14 mouse cellular contexts compared by ENCODE assay signal in genomic region chr12:84532830-84533199, GRCm38 (mm10). TPM values are rescaled to one million over a fixed set of nuclear protein-coding genes. Genes with fewer than 3 reads are reported as not detected.
A peak's percentile ranks its signal among the peaks of the same experiment; 100 is the strongest.
DNase-seq lines count a peak whose midpoint lies in the region; ATAC-seq and TF ChIP-seq lines count a peak whose summit lies in the region.
"Had no signal": no experiment of that assay in that cellular context is flagged by ENCODE, and none has a peak within 500 bp of the region (broad histone marks: within the 10 kb centered on the region; RNA-seq: fewer than 3 reads in every experiment).

No protein-coding gene starts in this region.

- 0 out of 2 replicates have a peak overlapping the region, but pooled peaks have one; percentile 13 for H3K27ac ChIP-seq in neural tube, embryonic 13.5 days (replicated peaks)
- peak overlapping the region; percentile 57 for H3K27ac ChIP-seq in forebrain, postnatal 0 days (ENCODE audit: low read depth, low read length)
- 0 out of 2 replicates have a peak overlapping the region, but pooled peaks have one; percentile 22 for H3K27ac ChIP-seq in limb, embryonic 13.5 days
- H3K27ac ChIP-seq in intestine, postnatal 0 days (ENCODE audit: low read depth, low read length) = no peak overlapping the region

- H3K9ac ChIP-seq in neural tube, embryonic 13.5 days = no peak overlapping the region
- H3K9ac ChIP-seq in forebrain, postnatal 0 days = no peak overlapping the region
- no peak overlapping the region for H3K9ac ChIP-seq in limb, embryonic 13.5 days
- no peak overlapping the region for H3K9ac ChIP-seq in intestine, postnatal 0 days (ENCODE audit: low read depth, low read length)
- H3K9ac ChIP-seq: liver, postnatal 0 days had no signal

- peak; percentile 24; the same call in 1 of the 2 replicates for ATAC-seq in neural tube, embryonic 13.5 days (ENCODE audit: low read depth)
- no peak for ATAC-seq in forebrain, postnatal 0 days
- no peak for ATAC-seq in limb, embryonic 13.5 days (ENCODE audit: low FRiP score, low read depth)
- ATAC-seq in intestine, postnatal 0 days = no peak
- ATAC-seq: liver, postnatal 0 days had no signal

- no peak overlapping the region for H3K4me3 ChIP-seq in neural tube, embryonic 13.5 days
- no peak overlapping the region for H3K4me3 ChIP-seq in forebrain, postnatal 0 days (ENCODE audit: low read depth, low read length)
- H3K4me3 ChIP-seq in limb, embryonic 13.5 days = no peak overlapping the region
- no peak overlapping the region for H3K4me3 ChIP-seq in intestine, postnatal 0 days (ENCODE audit: low read depth, low read length)

- 69% methylated on average over 8 of the region's 8 CpGs for WGBS in neural tube, embryonic 13.5 days
- 36% methylated on average over 8 of the region's 8 CpGs for WGBS in forebrain, postnatal 0 days
- WGBS in limb, embryonic 13.5 days = 84% methylated on average over 8 of the region's 8 CpGs
- 87% methylated on average over 8 of the region's 8 CpGs for WGBS in intestine, postnatal 0 days

- H3K4me1 ChIP-seq in neural tube, embryonic 13.5 days (replicated peaks) = peaks cover 25% of the 10 kb centered on the region
- H3K4me1 ChIP-seq in forebrain, postnatal 0 days (ENCODE audit: insufficient read depth) = no peaks in the 10 kb centered on the region
- peaks cover 21% of the 10 kb centered on the region for H3K4me1 ChIP-seq in limb, embryonic 13.5 days
- no peaks in the 10 kb centered on the region for H3K4me1 ChIP-seq in intestine, postnatal 0 days (replicated peaks; ENCODE audit: control insufficient read depth, insufficient read depth, low read length)

- DNase-seq in neural tube, embryonic 10.5 days (ENCODE audit: extremely low spot score, low spot score) = no peak
- no peak for DNase-seq in forebrain, postnatal 0 days
- no peak for DNase-seq in thymus, postnatal 14 days
- DNase-seq in layer of hippocampus, postnatal 10 days (ENCODE audit: low spot score in 2 of 2) = no peak
- no peak for DNase-seq in spleen, postnatal 36 days (ENCODE audit: low spot score in 2 of 2)
- DNase-seq: cerebellum, postnatal 14 days; heart, postnatal 36 days; kidney, adult 8-10 months; liver, postnatal 0 days had no signal

- no peak overlapping the region for H3K4me2 ChIP-seq in neural tube, embryonic 13.5 days
- H3K4me2 ChIP-seq in forebrain, postnatal 0 days (ENCODE audit: low read depth) = no peak overlapping the region
- H3K4me2 ChIP-seq in limb, embryonic 13.5 days (replicated peaks) = no peak overlapping the region
- no peak overlapping the region for H3K4me2 ChIP-seq in intestine, postnatal 0 days (replicated peaks; ENCODE audit: low read depth)

- no peaks in the 10 kb centered on the region for H3K9me3 ChIP-seq in neural tube, embryonic 13.5 days
- H3K9me3 ChIP-seq in forebrain, postnatal 0 days (ENCODE audit: low read length) = no peaks in the 10 kb centered on the region
- H3K9me3 ChIP-seq in limb, embryonic 13.5 days = no peaks in the 10 kb centered on the region
- H3K9me3 ChIP-seq in intestine, postnatal 0 days (ENCODE audit: control insufficient read depth) = no peaks in the 10 kb centered on the region

- TF ChIP-seq CTCF in forebrain, postnatal 0 days (IDR thresholded peaks at IDR 0.05; ENCODE audit: low read depth) = no peak
- no peak for TF ChIP-seq CTCF in intestine, postnatal 0 days (IDR thresholded peaks at IDR 0.05; ENCODE audit: low read depth)

- peaks cover 72% of the 10 kb centered on the region for H3K27me3 ChIP-seq in neural tube, embryonic 13.5 days
- H3K27me3 ChIP-seq in forebrain, postnatal 0 days (ENCODE audit: insufficient read depth, low read length) = no peaks in the 10 kb centered on the region
- no peaks in the 10 kb centered on the region for H3K27me3 ChIP-seq in limb, embryonic 13.5 days
- H3K27me3 ChIP-seq in intestine, postnatal 0 days (replicated peaks; ENCODE audit: control insufficient read depth, insufficient read depth, low read length) = no peaks in the 10 kb centered on the region

- H3K36me3 ChIP-seq in neural tube, embryonic 13.5 days = no peaks in the 10 kb centered on the region
- H3K36me3 ChIP-seq in forebrain, postnatal 0 days (ENCODE audit: insufficient read depth) = no peaks in the 10 kb centered on the region
- peaks cover 10% of the 10 kb centered on the region for H3K36me3 ChIP-seq in limb, embryonic 13.5 days
- peaks cover 15% of the 10 kb centered on the region for H3K36me3 ChIP-seq in intestine, postnatal 0 days (ENCODE audit: control insufficient read depth, insufficient read depth)

RNA-seq across cellular contexts. Expression of gene Vsx2, which starts 36.7 kb away (rescaled TPM):
- polyA plus RNA-seq in neural tube, embryonic 13.5 days (2015; fragmentation: Nextera tagmentation; extraction: Ambion mirVana) = 7.5 and 7.7 TPM in 2 replicates
- 0.46 and 0.67 TPM in 2 replicates for total RNA-seq in forebrain, postnatal 0 days (2014; rRNA removed)
- polyA plus RNA-seq in forebrain, postnatal 0 days (2015; fragmentation: Nextera tagmentation; extraction: Ambion mirVana) = 0.05 and 0.10 TPM in 2 replicates
- polyA plus RNA-seq in limb, embryonic 13.5 days (2015; fragmentation: Nextera tagmentation; extraction: Ambion mirVana) = 0.25 and 0.33 TPM in 2 replicates
- polyA plus RNA-seq in intestine, postnatal 0 days (2015; fragmentation: Nextera tagmentation; extraction: Ambion mirVana) = not detected in 2 replicates
- under 1 TPM; 0.11 to 0.27 TPM for total RNA-seq in layer of hippocampus, postnatal 10 days (2021)
- total RNA-seq: gastrocnemius, adult 18-20 months; heart, postnatal 36 days had no signal
- polyA plus RNA-seq: liver, postnatal 0 days; stomach, embryonic 16.5 days had no signal
